Mouse (Mus musculus) kidney, adult 2 months (tissue): ENCODE results near the gene Sat2.

ENCODE experiments used
- CTCF ChIP-seq: fragments of 200-500 bp; conservative IDR thresholded peaks from 2 replicates; pipeline ENCODE4 v1.5.1; 2011; ENCODE audit warnings: low read depth, mild to moderate bottlenecking, control low read depth, low read length, moderate library complexity, mixed read lengths; ENCODE audit not compliant: insufficient read depth, insufficient read length
- POLR2A ChIP-seq: fragments of 200-500 bp; IDR thresholded peaks from one replicate; pipeline ENCODE4 v1.6.1; 2011; ENCODE audit warnings: low read depth, low read length, control low read depth

GRCm38 (mm10) chr11:69623006-69623405, 1.2 kb downstream of the Sat2 start:
- TF ChIP-seq POLR2A, result no peak
- TF ChIP-seq CTCF, result no peak
